Mouse (Mus musculus) effector memory CD4-positive, alpha-beta T cell, adult 7 months (primary cell): ENCODE measurements around the gene Gpr4. TPM values are rescaled to one million over a fixed set of nuclear protein-coding genes. Genes with fewer than 3 reads are reported as not detected.

ENCODE experiments used
- polyA plus RNA-seq: library from polyadenylated mRNA; unstranded; fragments of 100-300 nt; shearing (Covaris generic); gene quantifications from one replicate; pipeline ENCODE4 v1.2.1, GENCODE M21; 2017

Gpr4 gene
- not detected for polyA plus RNA-seq

GRCm38 (mm10) chr7:19211996-19212755 is at the start of gene Gpr4:
Gpr4 (plus strand) TSS chr7:19212538.

DNA sequence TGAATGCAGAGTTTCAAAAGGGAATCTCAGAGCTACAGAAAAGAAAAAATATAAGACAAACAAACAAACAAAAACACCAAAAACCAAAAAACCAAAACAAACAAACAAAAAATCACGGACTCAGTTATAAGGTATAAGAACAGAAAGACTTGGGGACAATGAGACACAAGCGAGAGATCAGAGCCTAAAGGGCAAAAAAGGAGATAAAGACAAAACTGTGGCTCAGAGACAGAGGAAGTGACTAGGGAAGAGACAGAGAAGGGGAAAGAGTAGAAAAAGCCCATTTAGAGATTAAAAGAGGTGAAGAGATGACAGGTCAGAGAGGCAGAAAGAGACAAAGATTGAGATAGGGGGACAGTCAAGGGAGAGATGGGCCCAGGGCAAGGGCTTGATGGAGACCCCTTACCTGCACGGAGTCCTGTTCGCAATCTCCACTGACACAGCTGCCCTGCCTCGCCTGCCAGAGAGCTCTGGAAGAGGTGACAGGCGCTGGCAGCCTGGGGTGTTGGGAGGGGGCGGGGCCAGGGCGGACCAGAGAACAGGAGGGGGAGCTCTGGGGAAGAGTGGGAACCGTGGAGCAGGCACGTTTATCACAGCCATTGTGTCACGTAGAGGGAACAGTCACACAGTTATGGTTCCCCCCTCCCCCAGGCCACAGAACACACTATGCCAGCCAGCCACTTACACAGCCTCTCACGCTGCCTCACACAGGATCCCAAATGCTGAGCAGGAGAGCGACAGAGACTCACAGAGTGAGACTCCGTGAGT is 46.5 kb upstream of the Gpr4 start, which contains the start of gene Gipr:
Gipr (minus strand) TSS at position 472 of the 768 bp plus-strand sequence.

DNA sequence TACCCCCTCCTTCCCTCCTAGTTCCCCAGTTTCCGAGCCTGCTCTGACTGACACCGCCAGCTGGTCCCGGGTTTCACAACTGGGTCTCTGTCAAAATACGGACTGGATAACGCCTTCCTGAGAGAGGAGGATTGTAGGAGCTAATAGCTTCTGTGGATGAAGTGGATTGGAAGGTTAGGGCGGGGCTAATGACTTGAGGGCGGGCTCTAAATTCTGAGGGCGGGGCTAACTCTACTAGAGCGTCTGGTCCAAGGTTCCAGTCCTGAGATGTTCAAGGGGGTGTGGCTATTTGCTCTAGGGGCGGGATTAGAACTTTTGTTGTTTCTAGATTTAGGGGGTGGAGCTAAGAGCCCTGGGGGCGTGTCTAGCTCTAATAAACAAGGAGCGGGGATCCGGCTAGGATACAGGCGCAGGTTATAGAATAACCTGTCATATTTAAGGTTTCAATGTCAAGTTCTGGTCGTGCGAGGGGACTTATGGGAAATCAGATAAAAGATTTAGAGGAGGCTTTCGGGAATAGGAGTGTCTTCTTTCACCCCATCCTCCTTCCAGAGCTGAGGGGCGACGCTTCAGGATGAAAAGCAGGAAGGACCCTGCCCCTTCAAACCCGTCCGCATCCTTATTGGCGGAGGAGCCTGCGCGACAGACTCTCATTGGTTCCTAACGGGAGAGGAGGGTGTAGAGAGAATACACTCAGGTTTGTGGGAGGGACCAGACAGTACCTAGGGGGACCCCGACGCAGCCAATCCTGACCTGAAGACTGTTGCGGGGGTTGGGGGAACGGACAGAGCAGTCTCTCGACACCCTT is 36.4 kb upstream of the Gpr4 start, which contains the start of gene Eml2:
Eml2 (plus strand) TSS at position 714 of the 808 bp plus-strand sequence.

GRCm38 (mm10) chr7:19227883-19228792 is 15.8 kb downstream of the Gpr4 start, which contains the start of gene Opa3:
Opa3 (plus strand) TSS chr7:19228334.

GRCm38 (mm10) chr7:19271238-19272172 is 59.2 kb downstream of the Gpr4 start, which contains the start of gene Vasp:
Vasp (minus strand) TSS chr7:19271817.

Other genes with a start within 250 kb of the Gpr4 start
- gene Nanos2, start 225.1 kb upstream of the Gpr4 start, polyA plus RNA-seq: not detected
- 5.5 TPM for gene Mypop, start 221.3 kb upstream of the Gpr4 start, polyA plus RNA-seq
- gene Irf2bp1, start 208.5 kb upstream of the Gpr4 start, polyA plus RNA-seq: 32.3 TPM
- gene Foxa3, start 189.0 kb upstream of the Gpr4 start, polyA plus RNA-seq: not detected
- 17.2 TPM for gene Sympk, start 188.2 kb upstream of the Gpr4 start, polyA plus RNA-seq
- not detected for gene Rsph6a, start 157.8 kb upstream of the Gpr4 start, polyA plus RNA-seq
- not detected for gene Dmwd, start 136.3 kb upstream of the Gpr4 start, polyA plus RNA-seq
- gene Dmpk, start 128.7 kb upstream of the Gpr4 start, polyA plus RNA-seq: not detected
- not detected for gene Six5, start 117.9 kb upstream of the Gpr4 start, polyA plus RNA-seq
- not detected for gene Gm4969, start 94.2 kb upstream of the Gpr4 start, polyA plus RNA-seq
- 10.6 TPM for gene Fbxo46, start 92.7 kb upstream of the Gpr4 start, polyA plus RNA-seq
- 9.3 TPM for gene Qpctl, start 63.2 kb upstream of the Gpr4 start, polyA plus RNA-seq
- gene Snrpd2, start 62.8 kb upstream of the Gpr4 start, polyA plus RNA-seq: 34.4 TPM
- gene Gipr, start 46.4 kb upstream of the Gpr4 start, polyA plus RNA-seq: not detected
- gene Eml2, start 36.1 kb upstream of the Gpr4 start, polyA plus RNA-seq: 11.0 TPM
- gene Opa3, start 15.8 kb downstream of the Gpr4 start, polyA plus RNA-seq: 66.0 TPM
- gene Vasp, start 59.3 kb downstream of the Gpr4 start, polyA plus RNA-seq: 205 TPM
- gene Ppm1n, start 67.5 kb downstream of the Gpr4 start, polyA plus RNA-seq: 3.0 TPM
- 0.50 TPM for gene Rtn2, start 70.1 kb downstream of the Gpr4 start, polyA plus RNA-seq
- gene Fosb, start 97.5 kb downstream of the Gpr4 start, polyA plus RNA-seq: 39.6 TPM
- 64.9 TPM for gene Ercc1, start 132.2 kb downstream of the Gpr4 start, polyA plus RNA-seq
- 5.2 TPM for gene Cd3eap, start 146.9 kb downstream of the Gpr4 start, polyA plus RNA-seq
- 0.84 TPM for gene Ppp1r13l, start 147.2 kb downstream of the Gpr4 start, polyA plus RNA-seq
- gene Ercc2, start 169.5 kb downstream of the Gpr4 start, polyA plus RNA-seq: 8.5 TPM
- gene Klc3, start 191.6 kb downstream of the Gpr4 start, polyA plus RNA-seq: 4.7 TPM
- 0.18 TPM for gene Ckm, start 192.2 kb downstream of the Gpr4 start, polyA plus RNA-seq
- gene Mark4, start 246.3 kb downstream of the Gpr4 start, polyA plus RNA-seq: 6.2 TPM